Comparison of ENCODE assay signal across 8 mouse cellular contexts in the genomic region with DNA sequence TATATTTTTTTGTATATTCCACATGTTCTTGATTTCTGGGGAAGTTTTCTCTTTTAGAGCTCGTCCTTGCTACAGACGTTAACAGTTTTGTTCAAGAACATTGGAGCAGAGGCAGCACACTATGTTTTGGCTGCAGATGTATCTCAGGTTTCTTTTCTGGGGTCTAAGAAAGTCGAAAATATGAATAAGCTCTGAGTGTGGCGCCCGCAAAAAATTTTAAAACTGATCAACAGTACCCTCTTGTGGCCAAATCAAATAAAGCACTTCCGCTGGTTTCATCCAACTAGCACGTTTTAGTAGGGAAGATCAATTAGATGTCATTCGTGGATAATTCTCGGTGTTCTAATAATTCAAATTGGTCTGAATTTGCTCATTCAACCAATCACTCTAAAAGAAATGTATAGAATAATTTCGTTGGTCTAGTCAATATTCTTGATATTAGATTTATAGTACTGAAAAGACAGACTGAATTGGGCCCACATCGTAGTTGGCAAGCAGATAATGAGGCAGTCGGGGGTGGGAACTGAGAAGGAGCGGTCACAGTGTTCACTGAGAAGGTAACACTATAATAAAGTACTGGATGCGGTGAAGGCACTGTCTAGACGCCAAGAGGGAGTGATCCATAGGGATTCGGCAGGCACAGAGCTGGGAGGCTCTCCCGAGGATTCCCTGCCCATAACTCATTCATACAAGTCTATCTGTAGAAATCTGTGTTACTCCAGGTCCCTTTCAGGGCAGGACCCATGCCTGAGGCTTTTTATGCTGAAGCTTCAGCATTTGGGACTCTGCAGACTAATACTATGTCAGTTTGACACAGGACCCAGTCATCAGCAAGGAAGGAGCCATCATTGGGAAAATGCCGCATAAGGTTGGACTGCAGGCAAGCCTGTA. TPM values are rescaled to one million over a fixed set of nuclear protein-coding genes. Genes with fewer than 3 reads are reported as not detected.
DNase-seq lines count a peak whose midpoint lies in the region; ATAC-seq and TF ChIP-seq lines count a peak whose summit lies in the region.
"Had no signal": no experiment of that assay in that cellular context is flagged by ENCODE, and none has a peak within 500 bp of the region (broad histone marks: within the 10 kb centered on the region; RNA-seq: fewer than 3 reads in every experiment).

No protein-coding gene starts in this region.

- H3K4me3 ChIP-seq in lung, embryonic 14.5 days (ENCODE audit: low read depth, low read length) = no peak overlapping the region
- no peak overlapping the region for H3K4me3 ChIP-seq in lung, adult 2 months (replicated peaks; ENCODE audit: extremely low read depth, low read depth, low read length)
- H3K4me3 ChIP-seq in hindbrain, embryonic 10.5 days = no peak overlapping the region
- no peak overlapping the region for H3K4me3 ChIP-seq in neural tube, embryonic 11.5 days (ENCODE audit: low read depth, low read length)
- H3K4me3 ChIP-seq: liver, embryonic 15.5 days had no signal

- H3K27me3 ChIP-seq in lung, embryonic 14.5 days (ENCODE audit: insufficient read depth, low read length) = no peaks in the 10 kb centered on the region
- H3K27me3 ChIP-seq in hindbrain, embryonic 10.5 days (ENCODE audit: insufficient read depth, poor library complexity, severe bottlenecking) = no peaks in the 10 kb centered on the region
- H3K27me3 ChIP-seq in neural tube, embryonic 11.5 days (ENCODE audit: control insufficient read depth, insufficient read depth, low read length) = no peaks in the 10 kb centered on the region
- H3K27me3 ChIP-seq: liver, embryonic 15.5 days had no signal

- WGBS in lung, embryonic 14.5 days = 34% methylated on average over 18 of the region's 18 CpGs
- WGBS in lung, adult 2 months = 35% methylated on average over 18 of the region's 18 CpGs
- 44% methylated on average over 18 of the region's 18 CpGs for WGBS in hindbrain, embryonic 10.5 days
- 47% methylated on average over 18 of the region's 18 CpGs for WGBS in neural tube, embryonic 11.5 days

- peak; percentile 81 for DNase-seq in lung, embryonic 14.5 days
- DNase-seq in lung, adult 2 months = no peak
- peak; percentile 3 for DNase-seq in c-Kit-positive CD71-positive TER-119-positive erythroid progenitor cells, embryonic 14.5 days (ENCODE audit: low spot score)
- DNase-seq in hindbrain, embryonic 10.5 days (ENCODE audit: low spot score) = peak; percentile 20
- peak; percentile 61 to 74 for DNase-seq in layer of hippocampus, postnatal 10 days (ENCODE audit: low spot score in 2 of 2)
- DNase-seq in neural tube, embryonic 11.5 days (ENCODE audit: low spot score) = peak; percentile 40

- H3K9ac ChIP-seq in lung, embryonic 14.5 days = no peak overlapping the region; the same call in 1 of the 2 replicates
- no peak overlapping the region for H3K9ac ChIP-seq in neural tube, embryonic 11.5 days (ENCODE audit: low read length)
- H3K9ac ChIP-seq: liver, embryonic 15.5 days had no signal

- no peak overlapping the region for H3K27ac ChIP-seq in lung, embryonic 14.5 days (ENCODE audit: low read depth)
- H3K27ac ChIP-seq in hindbrain, embryonic 10.5 days = no peak overlapping the region
- H3K27ac ChIP-seq in neural tube, embryonic 11.5 days (ENCODE audit: low read depth, low read length) = no peak overlapping the region
- H3K27ac ChIP-seq: liver, embryonic 15.5 days had no signal

- TF ChIP-seq CTCF in lung, embryonic 14.5 days (IDR thresholded peaks at IDR 0.05; ENCODE audit: low read depth) = peak; percentile 60
- no peak for TF ChIP-seq CTCF in lung, adult 2 months (IDR thresholded peaks at IDR 0.05; ENCODE audit: insufficient read depth, low read length)

- TF ChIP-seq POLR2A in lung, adult 2 months (IDR thresholded peaks at IDR 0.05; ENCODE audit: borderline replicate concordance, extremely low read depth, low read depth, low read length) = no peak

- no peaks in the 10 kb centered on the region for H3K4me1 ChIP-seq in lung, embryonic 14.5 days (ENCODE audit: insufficient read depth)
- H3K4me1 ChIP-seq in lung, adult 2 months (ENCODE audit: control insufficient read depth, insufficient read depth, low read length) = no peaks in the 10 kb centered on the region
- no peaks in the 10 kb centered on the region for H3K4me1 ChIP-seq in hindbrain, embryonic 10.5 days (replicated peaks)
- H3K4me1 ChIP-seq in neural tube, embryonic 11.5 days (ENCODE audit: control insufficient read depth, insufficient read depth, low read length) = no peaks in the 10 kb centered on the region
- H3K4me1 ChIP-seq: liver, embryonic 15.5 days had no signal

- no peak; the same call in 1 of the 2 replicates for ATAC-seq in lung, embryonic 14.5 days (ENCODE audit: insufficient read depth)
- ATAC-seq in neural tube, embryonic 11.5 days (ENCODE audit: insufficient read depth, low FRiP score, low TSS enrichment) = no peak
- no peak; the same call in 1 of the 2 replicates for ATAC-seq in granulocyte monocyte progenitor cell, adult 5-6 weeks (replicated peaks; ENCODE audit: poor library complexity, severe bottlenecking)

- no peak overlapping the region for H3K4me2 ChIP-seq in lung, embryonic 14.5 days
- H3K4me2 ChIP-seq in neural tube, embryonic 11.5 days (ENCODE audit: low read depth) = no peak overlapping the region
- H3K4me2 ChIP-seq: liver, embryonic 15.5 days had no signal

- no peaks in the 10 kb centered on the region for H3K9me3 ChIP-seq in lung, embryonic 14.5 days (ENCODE audit: low read depth, low read length)
- no peaks in the 10 kb centered on the region for H3K9me3 ChIP-seq in hindbrain, embryonic 10.5 days
- no peaks in the 10 kb centered on the region for H3K9me3 ChIP-seq in neural tube, embryonic 11.5 days (ENCODE audit: control insufficient read depth, low read length)
- H3K9me3 ChIP-seq: liver, embryonic 15.5 days had no signal

- H3K36me3 ChIP-seq in lung, embryonic 14.5 days (ENCODE audit: insufficient read depth) = no peaks in the 10 kb centered on the region
- no peaks in the 10 kb centered on the region for H3K36me3 ChIP-seq in hindbrain, embryonic 10.5 days
- H3K36me3 ChIP-seq in neural tube, embryonic 11.5 days (ENCODE audit: control insufficient read depth, insufficient read depth, low read length) = no peaks in the 10 kb centered on the region
- H3K36me3 ChIP-seq: liver, embryonic 15.5 days had no signal

RNA-seq across cellular contexts. Expression of a gene that starts 17.1 kb away (rescaled TPM):
- not detected in 2 replicates for polyA plus RNA-seq in lung, embryonic 14.5 days (2014; fragmentation: Nextera tagmentation; extraction: Ambion mirVana)
- not detected in 2 replicates for polyA plus RNA-seq in lung, adult 2 months (2012; rRNA removed)
- not detected in 2 replicates for polyA plus RNA-seq in hindbrain, embryonic 10.5 days (2016; fragmentation: Nextera tagmentation; extraction: Ambion mirVana)
- total RNA-seq in layer of hippocampus, postnatal 10 days (2021) = under 1 TPM; 0.30 to 0.36 TPM
- not detected in 2 replicates for polyA plus RNA-seq in neural tube, embryonic 11.5 days (2014; fragmentation: Nextera tagmentation; extraction: Ambion mirVana)
- total RNA-seq in granulocyte monocyte progenitor cell, adult 5-6 weeks (2014; fragmentation: Nextera tagmentation) = not detected in 2 replicates
- not detected in 2 replicates for total RNA-seq in granulocyte monocyte progenitor cell, adult 5-6 weeks (2017)
- polyA plus RNA-seq: liver, embryonic 15.5 days had no signal

RNA-seq across cellular contexts. Expression of a gene that starts 24.9 kb away (rescaled TPM):
- 2.5 and 2.7 TPM in 2 replicates for polyA plus RNA-seq in lung, embryonic 14.5 days (2014; fragmentation: Nextera tagmentation; extraction: Ambion mirVana)
- polyA plus RNA-seq in lung, adult 2 months (2012; rRNA removed) = 1.00 and 1.3 TPM in 2 replicates
- 1.2 and 1.6 TPM in 2 replicates for polyA plus RNA-seq in hindbrain, embryonic 10.5 days (2016; fragmentation: Nextera tagmentation; extraction: Ambion mirVana)
- total RNA-seq in layer of hippocampus, postnatal 10 days (2021) = 10 to 100 TPM in 1 of 2 experiments, 1 to 10 TPM in 1; 9.8 to 10.0 TPM
- polyA plus RNA-seq in neural tube, embryonic 11.5 days (2014; fragmentation: Nextera tagmentation; extraction: Ambion mirVana) = 1.6 and 1.7 TPM in 2 replicates
- 0.24 and 2.5 TPM in 2 replicates for total RNA-seq in granulocyte monocyte progenitor cell, adult 5-6 weeks (2014; fragmentation: Nextera tagmentation)
- total RNA-seq in granulocyte monocyte progenitor cell, adult 5-6 weeks (2017) = 3.1 TPM in 1 of 2 replicates, not detected in the other
